Mouse (Mus musculus) bone marrow, adult 2 months (tissue): Measurements from ENCODE around the gene Mcfd2. TPM values are rescaled to one million over a fixed set of nuclear protein-coding genes. Genes with fewer than 3 reads are reported as not detected.
A peak's percentile ranks its signal among the peaks of the same experiment; 100 is the strongest.

Experiments used
- H3K27ac ChIP-seq: fragments of 200-500 bp; 2 replicates; pipeline ENCODE4 v1.5.1; 2012; ENCODE audit warnings: low read depth, mild to moderate bottlenecking, control low read depth, inconsistent platforms, low read length; ENCODE audit not compliant: control insufficient read depth, poor library complexity, insufficient read depth
- H3K4me1 ChIP-seq: fragments of 200-500 bp; 2 replicates; pipeline ENCODE4 v1.6.1; 2011; ENCODE audit warnings: low read length; ENCODE audit not compliant: control insufficient read depth, insufficient read depth
- H3K4me3 ChIP-seq: fragments of 200-500 bp; replicated peaks from 2 replicates; pipeline ENCODE3; 2011; ENCODE audit warnings: mild to moderate bottlenecking, low read depth, low read length, control low read depth; ENCODE audit not compliant: control insufficient read depth
- CTCF ChIP-seq: fragments of 200-500 bp; IDR thresholded peaks from 2 replicates; pipeline ENCODE4 v1.5.1; 2011; ENCODE audit warnings: low read length, control low read depth; ENCODE audit not compliant: control insufficient read depth, insufficient read depth
- POLR2A ChIP-seq: fragments of 200-500 bp; IDR thresholded peaks from 2 replicates; pipeline ENCODE4 v1.6.1; 2011; ENCODE audit warnings: low read depth, mild to moderate bottlenecking, control low read depth, low read length, borderline replicate concordance; ENCODE audit not compliant: control insufficient read depth
- WGBS: fragments of 180-500 bp; shearing (Covaris S2); methylation state at CpG from one replicate; pipeline ENCODE4 v1.1.7; 2018; 5-methylcytosine and 5-hydroxymethylcytosine counted together
- polyA plus RNA-seq: library from polyadenylated mRNA; stranded (reverse); fragments of >200 nt; gene quantifications from 2 replicates; pipeline ENCODE4 v1.2.4, GENCODE M21; 2011; ENCODE audit warnings: low replicate concordance; ENCODE audit not compliant: missing spikeins, insufficient read depth, insufficient read length

Mcfd2 gene
- polyA plus RNA-seq, 1 experiment = 15.7 TPM

- Histone ChIP-seq H3K4me3 (no peak overlapping the region), H3K4me1 (peaks cover 6% of the 10 kb centered on the region), H3K27ac (no peak overlapping the region)
- 68% methylated on average over 7 of the region's 7 CpGs for WGBS
- TF ChIP-seq CTCF = no peak
- TF ChIP-seq POLR2A = no peak
Measured at GRCm38 (mm10) chr17:87295738-87296137, 30.0 kb upstream of the Mcfd2 start.

- H3K27ac ChIP-seq = peak overlapping the region; percentile 26; the same call in 1 of the 2 replicates
- H3K4me1 ChIP-seq = peaks cover 1% of the 10 kb centered on the region; the same call in 1 of the 2 replicates
- no peak for TF ChIP-seq POLR2A
- no peak for TF ChIP-seq CTCF
- H3K4me3 ChIP-seq = no peak overlapping the region
- WGBS = 57% methylated on average over 5 of the region's 5 CpGs
Measured at GRCm38 (mm10) chr17:87293125-87293524, 27.4 kb upstream of the Mcfd2 start.

DNA sequence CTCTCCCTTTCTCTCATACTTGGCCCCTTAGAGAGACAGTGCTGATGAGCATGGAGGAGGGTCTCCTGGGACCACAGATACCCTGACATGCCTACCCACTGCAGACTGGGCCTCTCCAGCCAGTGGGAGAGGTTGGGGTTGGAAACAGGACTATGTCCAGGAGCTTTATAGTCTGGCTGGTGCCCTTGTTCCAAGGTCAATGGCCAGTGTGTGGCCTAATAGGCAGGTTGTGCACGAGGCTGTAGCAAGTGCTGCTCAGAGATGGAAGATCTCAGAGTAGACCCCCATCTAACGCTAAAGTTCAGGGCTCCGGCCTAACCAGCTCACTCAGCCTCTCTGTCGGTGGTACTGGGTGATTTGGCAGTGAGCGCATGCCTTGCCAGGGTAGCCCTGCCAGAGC, 26.0 kb upstream of the Mcfd2 start:
- TF ChIP-seq POLR2A (no peak), CTCF (no peak)
- Histone ChIP-seq H3K27ac (no peak overlapping the region), H3K4me1 (peaks cover 1% of the 10 kb centered on the region; the same call in 1 of the 2 replicates), H3K4me3 (no peak overlapping the region)
- 85% methylated on average over 5 of the region's 5 CpGs for WGBS

DNA sequence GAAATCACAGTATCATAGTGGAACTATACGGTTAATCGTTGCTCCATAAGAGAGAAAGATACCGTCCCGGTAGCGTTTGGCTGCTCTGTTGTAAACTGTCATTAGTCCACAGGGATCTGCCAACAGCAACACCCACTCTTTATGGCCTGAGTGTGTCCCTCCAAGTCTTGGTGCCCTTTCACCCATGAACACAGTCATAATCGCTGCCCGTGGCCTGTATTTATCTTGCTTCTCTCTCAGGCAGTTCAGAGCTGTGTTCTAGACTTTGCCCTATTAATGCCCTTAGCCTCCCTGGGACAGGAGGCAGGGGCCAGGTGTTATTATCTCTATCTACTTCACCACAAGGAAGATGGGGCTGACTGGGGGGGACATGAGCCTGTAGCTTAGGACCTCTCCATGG, 25.3 kb upstream of the Mcfd2 start:
- TF ChIP-seq POLR2A (no peak), CTCF (no peak)
- Histone ChIP-seq H3K4me3 (no peak overlapping the region), H3K27ac (no peak overlapping the region), H3K4me1 (peaks cover 3% of the 10 kb centered on the region; the same call in 1 of the 2 replicates)
- 93% methylated on average over 7 of the region's 7 CpGs for WGBS

DNA sequence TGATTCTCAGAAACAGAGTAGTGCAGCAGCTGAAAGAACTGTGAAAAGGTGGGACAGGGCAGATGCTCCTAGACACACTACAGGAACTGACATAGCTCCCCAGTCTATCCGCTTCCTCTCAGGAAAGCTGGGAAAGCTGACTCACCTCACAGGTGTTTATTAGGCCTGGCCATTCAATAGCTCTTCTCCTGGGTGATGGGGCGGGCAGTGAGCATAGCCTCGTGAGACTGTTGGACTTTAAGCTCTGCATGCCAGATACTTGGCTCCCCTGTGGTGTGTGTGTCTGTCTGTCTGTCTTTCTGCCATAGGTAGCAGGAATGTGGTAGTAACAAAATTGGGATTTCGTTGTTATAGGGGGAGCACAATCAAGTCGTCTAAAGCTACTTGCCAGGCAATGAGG, 23.6 kb upstream of the Mcfd2 start:
- TF ChIP-seq CTCF (no peak), POLR2A (no peak)
- peaks cover 3% of the 10 kb centered on the region; the same call in 1 of the 2 replicates for H3K4me1 ChIP-seq
- 85% methylated on average over 5 of the region's 5 CpGs for WGBS
- no peak overlapping the region for H3K4me3 ChIP-seq
- H3K27ac ChIP-seq = no peak overlapping the region

- no peak for TF ChIP-seq CTCF
- TF ChIP-seq POLR2A = no peak
- Histone ChIP-seq H3K4me1 (peaks cover 3% of the 10 kb centered on the region; the same call in 1 of the 2 replicates), H3K4me3 (no peak overlapping the region), H3K27ac (no peak overlapping the region)
- WGBS = 93% methylated on average over 12 of the region's 12 CpGs
Measured at GRCm38 (mm10) chr17:87288131-87288530, 22.4 kb upstream of the Mcfd2 start.

GRCm38 (mm10) chr17:87287197-87287777, 21.6 kb upstream of the Mcfd2 start:
- Histone ChIP-seq H3K4me1 (peaks cover 2% of the 10 kb centered on the region; the same call in 1 of the 2 replicates), H3K27ac (no peak overlapping the region), H3K4me3 (no peak overlapping the region)
- WGBS = 78% methylated on average over 8 of the region's 8 CpGs
- TF ChIP-seq CTCF (no peak), POLR2A (no peak)

- peaks cover 2% of the 10 kb centered on the region; the same call in 1 of the 2 replicates for H3K4me1 ChIP-seq
- 58% methylated on average over 8 of the region's 8 CpGs for WGBS
- TF ChIP-seq POLR2A (no peak), CTCF (no peak)
- H3K27ac ChIP-seq = peak overlapping the region; percentile 5; the same call in 1 of the 2 replicates
- no peak overlapping the region for H3K4me3 ChIP-seq
Measured at GRCm38 (mm10) chr17:87286481-87287143, 20.9 kb upstream of the Mcfd2 start.
